Mouse (Mus musculus) neural tube, embryonic 14.5 days (tissue): ENCODE measurements at regions not wholly inside any gene's neighbourhood (a gene's known extent, or its start where the extent isn't known, plus 50 kb on each side); places are given as distances from the start of the nearest gene placed in this dataset.
A peak's percentile ranks its signal among the peaks of the same experiment; 100 is the strongest.

Source experiments
- ATAC-seq: fragments of 200-750 bp; cut with Nextera tagmentation; 2 replicates; pipeline ENCODE4 v1.8.0; 2017; ENCODE audit warnings: low read depth, mild to moderate bottlenecking, moderate TSS enrichment, moderate library complexity
- H3K27ac ChIP-seq: fragments of 300-500 bp; sonication (generic); 2 replicates; pipeline ENCODE4 v1.5.1; 2014; ENCODE audit warnings: low read depth, mild to moderate bottlenecking, control low read depth, low read length, moderate library complexity, mixed read lengths
- H3K27me3 ChIP-seq: fragments of 300-500 bp; sonication (generic); 2 replicates; pipeline ENCODE4 v1.6.1; 2014; ENCODE audit warnings: low read length; ENCODE audit not compliant: control insufficient read depth, insufficient read depth
- H3K36me3 ChIP-seq: fragments of 300-500 bp; sonication (generic); 2 replicates; pipeline ENCODE4 v1.6.1; 2014; ENCODE audit warnings: low read length, mixed read lengths; ENCODE audit not compliant: control insufficient read depth, insufficient read depth
- H3K4me1 ChIP-seq: fragments of 300-500 bp; sonication (generic); 2 replicates; pipeline ENCODE4 v1.6.1; 2014; ENCODE audit warnings: low read length; ENCODE audit not compliant: control insufficient read depth, insufficient read depth
- H3K4me2 ChIP-seq: fragments of 300-500 bp; sonication (generic); 2 replicates; pipeline ENCODE4 v1.6.1; 2014; ENCODE audit warnings: mild to moderate bottlenecking, low read depth, low read length, control low read depth
- H3K4me3 ChIP-seq: fragments of 300-500 bp; sonication (generic); 2 replicates; pipeline ENCODE4 v1.5.1; 2014; ENCODE audit warnings: low read depth, low read length, control low read depth, mixed read lengths
- H3K9ac ChIP-seq: fragments of 300-500 bp; sonication (generic); replicated peaks from 2 replicates; pipeline ENCODE4 v1.6.1; 2014; ENCODE audit warnings: low read depth, mild to moderate bottlenecking, control low read depth, low read length, mixed read lengths
- H3K9me3 ChIP-seq: fragments of 300-500 bp; sonication (generic); 2 replicates; pipeline ENCODE4 v1.6.1; 2016; ENCODE audit warnings: low read length; ENCODE audit not compliant: control insufficient read depth
- WGBS: fragments of 180-500 bp; shearing (Covaris S2); extraction: QIAGEN DNeasy Blood & Tissue Kit; methylation state at CpG from one replicate; pipeline ENCODE4 v1.1.7; 2014; 5-methylcytosine and 5-hydroxymethylcytosine counted together

DNA sequence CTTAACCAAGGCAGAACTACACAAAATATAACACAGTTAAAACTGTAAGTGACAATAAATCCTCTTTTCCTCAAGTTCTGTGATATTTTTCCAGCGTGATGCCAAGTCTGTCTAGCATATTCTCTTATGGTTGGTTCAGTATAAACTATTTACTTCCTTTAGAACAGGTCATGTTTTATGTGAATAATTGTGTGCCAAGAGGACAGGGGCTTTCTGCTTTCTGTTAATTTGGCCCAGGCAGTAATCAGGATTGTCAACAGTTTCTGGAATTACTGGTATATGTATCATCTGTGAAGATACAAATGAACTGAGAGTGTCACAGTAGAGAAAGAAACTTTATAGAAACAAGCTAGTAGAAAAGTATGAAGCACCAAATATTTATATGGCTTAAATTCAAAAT, 1039.5 kb upstream of the Adcyap1 start:
- H3K27ac ChIP-seq = no peak overlapping the region
- 73% methylated on average over 1 of the region's 1 CpGs for WGBS
- H3K36me3 ChIP-seq = no peaks in the 10 kb centered on the region

DNA sequence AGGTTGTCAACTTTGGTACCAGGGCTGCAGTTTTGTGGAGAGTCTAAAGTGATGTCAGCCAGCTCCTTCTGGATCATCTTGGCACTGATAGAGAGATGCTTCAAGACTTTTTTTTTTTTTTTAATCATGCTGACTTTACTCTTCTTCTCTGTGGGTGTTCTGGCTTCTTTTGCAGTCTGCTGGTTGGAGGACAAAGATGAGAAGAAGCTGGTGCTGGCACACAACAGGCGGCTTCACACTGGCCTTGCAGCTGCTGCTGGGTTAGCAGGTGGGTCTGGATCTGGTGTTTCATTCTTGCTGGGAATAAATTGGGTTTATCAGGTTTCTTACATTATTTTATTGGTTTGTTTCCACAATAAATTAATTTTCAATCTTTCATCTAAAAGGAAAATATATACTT, 1013.1 kb upstream of the Adcyap1 start:
- Histone ChIP-seq H3K4me3 (no peak overlapping the region), H3K27ac (no peak overlapping the region), H3K36me3 (no peaks in the 10 kb centered on the region), H3K27me3 (no peaks in the 10 kb centered on the region), H3K9me3 (no peaks in the 10 kb centered on the region), H3K4me2 (no peak overlapping the region), H3K9ac (no peak overlapping the region), H3K4me1 (no peaks in the 10 kb centered on the region)
- ATAC-seq = no peak
- WGBS = 93% methylated on average over 1 of the region's 1 CpGs

More for the DNA sequence above, 1039.5 kb upstream of the Adcyap1 start:
- H3K27me3 ChIP-seq = no peaks in the 10 kb centered on the region
- H3K4me1 ChIP-seq = no peaks in the 10 kb centered on the region
- no peak overlapping the region for H3K9ac ChIP-seq
- H3K4me3 ChIP-seq = no peak overlapping the region
- ATAC-seq = no peak
- no peak overlapping the region for H3K4me2 ChIP-seq
- no peaks in the 10 kb centered on the region for H3K9me3 ChIP-seq

DNA sequence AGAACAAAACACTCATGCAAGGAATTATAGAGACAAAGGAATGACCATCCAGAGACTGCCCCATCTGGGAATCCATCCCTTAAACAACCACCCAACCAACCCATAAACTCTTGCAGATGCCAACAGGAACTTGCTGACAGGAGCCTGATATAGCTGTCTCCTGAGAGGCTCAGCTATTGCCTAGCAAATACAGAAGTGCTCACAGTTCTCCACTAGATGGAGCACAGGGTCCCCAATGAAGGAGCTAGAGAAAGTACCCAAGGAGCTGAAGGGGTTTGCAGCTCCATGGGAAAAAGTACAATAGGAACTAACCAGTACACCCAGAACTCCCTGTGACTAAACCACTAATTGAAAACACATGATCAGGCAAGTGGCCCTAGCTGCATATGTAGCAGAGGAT, 988.1 kb upstream of the Adcyap1 start:
- no peaks in the 10 kb centered on the region for H3K9me3 ChIP-seq
- peak; percentile 46; the same call in 1 of the 2 replicates for ATAC-seq

DNA sequence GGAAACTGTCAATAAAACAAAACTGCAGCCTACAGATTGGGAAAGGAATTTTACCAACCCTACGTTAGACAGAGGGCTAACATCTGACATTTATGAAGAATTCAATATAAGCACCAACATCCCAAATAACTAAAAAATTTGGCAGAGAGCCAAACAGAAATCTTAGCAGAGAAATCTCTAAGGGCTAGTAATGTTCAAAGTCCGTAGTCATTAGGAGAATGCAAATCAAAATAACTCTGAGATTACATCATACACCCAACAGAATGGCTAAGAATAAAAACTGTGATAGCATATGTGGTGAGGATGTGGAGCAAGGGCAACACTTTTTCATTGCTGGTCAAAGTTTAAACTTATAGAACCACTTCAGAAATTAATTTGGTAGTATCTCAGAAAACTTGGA, 982.4 kb upstream of the Adcyap1 start:
- H3K4me1 ChIP-seq = no peaks in the 10 kb centered on the region
- no peaks in the 10 kb centered on the region for H3K27me3 ChIP-seq
- no peak overlapping the region for H3K9ac ChIP-seq
- no peak overlapping the region for H3K4me3 ChIP-seq
- 64% methylated on average over 2 of the region's 2 CpGs for WGBS
- no peak for ATAC-seq
- no peaks in the 10 kb centered on the region for H3K36me3 ChIP-seq
- H3K27ac ChIP-seq = no peak overlapping the region
- no peak overlapping the region for H3K4me2 ChIP-seq
- no peaks in the 10 kb centered on the region for H3K9me3 ChIP-seq

More for the DNA sequence above, 988.1 kb upstream of the Adcyap1 start:
- Histone ChIP-seq H3K4me3 (no peak overlapping the region), H3K4me2 (no peak overlapping the region), H3K4me1 (no peaks in the 10 kb centered on the region), H3K9ac (no peak overlapping the region), H3K27me3 (no peaks in the 10 kb centered on the region), H3K36me3 (no peaks in the 10 kb centered on the region), H3K27ac (no peak overlapping the region)
